Mouse (Mus musculus) ES-Bruce4 (cell line): ENCODE measurements at regions not wholly inside any gene's neighbourhood (a gene's known extent, or its start where the extent isn't known, plus 50 kb on each side); places are given as distances from the start of the nearest gene placed in this dataset.

Experiments used
- CTCF ChIP-seq: IDR thresholded peaks from one replicate; pipeline ENCODE4 v1.8.1; 2011; ENCODE audit warnings: low read depth, low read length
- EP300 ChIP-seq: IDR thresholded peaks from 2 replicates; pipeline ENCODE4 v1.6.1; 2011; ENCODE audit warnings: low read depth, low read length; ENCODE audit not compliant: insufficient read depth
- POLR2A ChIP-seq: IDR thresholded peaks from one replicate; pipeline ENCODE4 v1.8.1; 2011; ENCODE audit warnings: low read length; ENCODE audit not compliant: insufficient read depth

DNA sequence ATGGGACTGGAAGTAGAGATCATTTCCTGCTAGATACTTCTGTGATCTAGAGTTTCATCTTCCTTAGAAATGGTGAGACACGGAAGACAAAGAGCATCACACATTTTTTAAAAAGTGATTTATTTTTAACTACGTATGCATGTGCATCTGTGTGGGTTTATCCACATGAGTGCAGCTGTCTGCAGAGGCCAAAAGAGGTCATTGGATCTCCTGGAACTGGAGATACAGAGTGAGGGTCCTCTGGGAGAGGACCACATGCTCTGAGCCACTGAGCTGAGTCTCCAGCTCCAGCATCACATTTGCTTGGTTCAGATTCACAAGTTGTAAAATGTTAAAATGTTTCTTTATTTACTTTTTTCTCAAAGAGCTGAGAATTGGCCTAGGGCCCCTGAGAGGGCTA lies 166.1 kb downstream of the Gas1 start:
- TF ChIP-seq CTCF (no peak), EP300 (no peak), POLR2A (no peak)
